Mouse (Mus musculus) erythroid progenitor cell, adult 5-6 weeks (primary cell): ENCODE measurements around the gene Mknk1. TPM values are rescaled to one million over a fixed set of nuclear protein-coding genes. Genes with fewer than 3 reads are reported as not detected.

Experiments used
- ATAC-seq: replicated peaks from 2 replicates; pipeline ENCODE4 v1.8.0; 2016; ENCODE audit warnings: moderate number of reproducible peaks, mild to moderate bottlenecking, moderate TSS enrichment, inconsistent platforms; ENCODE audit not compliant: poor library complexity, low FRiP score, severe bottlenecking
- total RNA-seq, 2 experiments: library from RNA; stranded (forward) in 1 of 2; stranded (reverse) in 1 of 2; fragments of 150-400 nt in 1 of 2; fragments of 186-747, 209-891 nt in 1 of 2; gene quantifications; 2 replicates each; pipeline versions ENCODE4 v1.2.3 to v1.2.4; 2015 to 2017; ENCODE audit warnings: low replicate concordance in 2 of 2

The Mknk1 gene
- total RNA-seq, 2 experiments from 2014 or later: 104 to 116 TPM

DNA sequence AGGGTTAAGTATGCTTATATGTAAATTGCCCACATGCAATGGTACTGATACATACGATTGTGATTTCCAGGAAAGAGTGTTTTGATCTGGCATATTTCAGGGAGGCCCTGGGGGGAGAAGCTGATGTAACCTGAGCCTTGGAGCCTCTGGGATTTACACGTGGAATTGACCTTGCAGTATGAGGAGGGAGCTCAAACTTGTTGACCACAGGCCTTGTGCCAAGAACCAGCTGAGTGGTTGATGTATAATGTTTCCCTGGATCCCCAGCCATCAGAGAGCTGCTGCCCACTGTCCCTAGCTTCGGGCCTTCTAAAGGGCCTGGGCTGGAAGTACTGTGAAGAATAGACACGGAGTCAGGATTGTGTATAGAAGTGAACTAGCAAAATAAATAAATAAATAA, 958 bp downstream of the Mknk1 start:
- ATAC-seq: no peak

- ATAC-seq: no peak
Measured at GRCm38 (mm10) chr4:115840842-115841241, 1.8 kb downstream of the Mknk1 start.

DNA sequence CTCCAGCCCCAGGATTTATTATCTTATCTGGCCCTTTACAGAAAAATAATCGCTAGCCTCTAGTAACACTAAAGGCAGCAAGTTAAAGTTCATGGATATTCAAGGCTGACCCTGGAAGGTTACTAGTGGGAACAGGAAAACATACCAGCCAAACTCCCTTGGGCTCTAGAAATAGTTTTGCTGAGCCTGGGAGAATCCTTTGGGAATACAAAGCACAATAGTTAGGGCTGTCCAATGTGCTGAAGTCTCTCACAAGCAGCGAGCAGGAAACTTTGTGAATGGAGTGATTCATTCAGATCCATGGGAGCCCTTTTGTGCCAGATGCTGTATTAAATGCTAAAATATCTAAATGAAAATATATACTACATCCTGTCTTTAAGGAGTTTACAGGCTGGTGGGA, 7.7 kb downstream of the Mknk1 start:
- no peak for ATAC-seq

DNA sequence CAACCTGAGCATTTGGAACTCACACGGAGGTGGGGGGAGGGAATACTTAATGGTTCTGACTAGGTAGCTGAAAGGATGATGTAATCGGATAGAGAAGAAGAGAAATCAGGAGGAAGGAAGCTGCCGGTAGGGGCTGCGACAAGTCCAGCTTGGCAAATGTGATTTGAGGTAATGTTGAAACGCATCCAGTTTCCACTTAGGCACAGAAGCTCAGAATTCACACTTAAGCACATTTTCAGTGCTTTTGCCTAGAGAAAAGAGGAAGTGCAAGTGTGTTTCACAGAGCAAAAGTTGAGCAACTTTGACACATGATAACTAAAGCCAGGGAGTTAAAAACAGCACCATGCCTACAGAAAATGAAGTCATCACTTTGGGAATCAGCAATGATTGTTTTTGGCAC, 8.4 kb downstream of the Mknk1 start:
- no peak for ATAC-seq

DNA sequence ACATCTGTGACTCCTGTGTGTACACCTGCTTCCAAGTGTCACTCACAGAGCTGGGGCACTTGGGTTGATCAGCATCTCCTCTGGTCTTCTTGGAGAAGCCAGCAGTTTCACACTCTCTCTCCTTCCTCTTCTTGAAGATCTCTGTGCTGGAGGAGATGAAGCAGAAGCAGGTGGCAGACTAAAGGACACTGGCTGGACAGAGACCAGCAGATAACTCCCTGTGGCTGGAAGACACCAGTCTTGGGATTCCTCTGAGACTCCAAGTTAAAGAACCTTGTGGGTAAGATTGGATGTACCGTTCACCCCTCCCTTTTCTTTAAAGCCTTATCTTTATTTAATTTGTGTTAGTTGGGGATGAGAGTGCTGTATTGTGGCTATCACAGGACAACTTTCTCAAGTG, 9.1 kb downstream of the Mknk1 start:
- peak; percentile 43 for ATAC-seq

- ATAC-seq: peak; percentile 94
Measured at GRCm38 (mm10) chr4:115848990-115849677, 10.1 kb downstream of the Mknk1 start.

GRCm38 (mm10) chr4:115850111-115850510, 11.1 kb downstream of the Mknk1 start:
- ATAC-seq: peak; percentile 36; the same call in 1 of the 2 replicates

DNA sequence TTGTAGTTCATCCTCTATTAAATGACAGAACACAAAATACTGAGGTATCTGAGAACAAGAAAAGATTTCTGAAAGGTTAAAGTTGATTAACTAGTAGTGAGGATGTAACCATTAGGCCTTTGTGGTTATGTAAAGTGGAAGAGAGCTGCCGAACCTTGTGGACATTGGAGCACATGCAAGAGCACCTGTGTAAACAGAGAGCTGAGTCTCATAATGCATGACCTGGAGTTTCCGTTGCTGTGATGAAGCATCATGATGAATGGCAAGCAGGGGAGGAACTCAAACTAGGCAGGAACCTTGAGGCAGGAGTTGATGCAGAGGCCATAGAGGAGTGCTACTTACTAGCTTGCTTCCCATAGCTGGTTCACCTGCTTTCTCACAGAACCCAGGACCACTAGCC, 11.6 kb downstream of the Mknk1 start:
- ATAC-seq: no peak

GRCm38 (mm10) chr4:115851569-115851968, 12.6 kb downstream of the Mknk1 start:
- no peak for ATAC-seq

DNA sequence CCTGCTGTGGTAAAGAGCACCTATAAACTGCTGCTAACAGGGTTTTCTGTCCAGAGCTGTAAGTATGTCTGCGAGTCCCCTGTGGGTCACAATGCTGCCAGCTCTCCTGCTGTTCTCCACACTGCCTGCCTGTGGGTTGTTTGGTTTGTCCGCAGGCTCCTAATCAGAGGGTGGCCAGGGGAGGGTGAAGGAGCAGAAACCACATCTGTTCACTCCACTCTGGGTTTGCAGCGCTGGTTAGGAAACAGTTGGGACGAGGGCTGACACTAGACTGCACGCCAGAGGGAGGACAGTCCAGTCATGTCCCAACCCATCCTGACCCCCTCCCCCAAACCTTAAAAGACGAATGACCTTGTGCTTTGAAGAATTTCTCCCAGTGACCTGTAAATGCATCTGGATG, 16.1 kb downstream of the Mknk1 start:
- no peak for ATAC-seq

DNA sequence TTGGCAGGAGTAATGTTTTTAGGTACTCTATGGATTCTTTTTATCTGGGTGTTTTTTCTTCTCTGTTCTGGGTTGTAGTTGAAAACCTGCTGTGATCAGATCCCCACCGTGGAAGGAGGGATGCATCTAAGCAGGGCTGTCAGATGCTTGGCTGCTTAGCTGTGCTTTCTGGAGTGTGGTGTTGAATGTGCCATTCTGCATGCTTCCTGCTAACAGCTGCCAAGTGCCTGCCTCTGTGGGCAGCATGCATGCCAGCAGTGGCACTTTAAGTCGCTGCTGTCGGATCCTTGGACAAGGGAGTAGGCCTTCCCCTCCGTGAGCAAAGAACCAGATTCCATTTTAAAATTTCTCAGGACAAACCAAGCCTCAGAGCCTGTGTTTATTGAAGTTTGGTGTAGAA, 16.6 kb downstream of the Mknk1 start:
- ATAC-seq: no peak

DNA sequence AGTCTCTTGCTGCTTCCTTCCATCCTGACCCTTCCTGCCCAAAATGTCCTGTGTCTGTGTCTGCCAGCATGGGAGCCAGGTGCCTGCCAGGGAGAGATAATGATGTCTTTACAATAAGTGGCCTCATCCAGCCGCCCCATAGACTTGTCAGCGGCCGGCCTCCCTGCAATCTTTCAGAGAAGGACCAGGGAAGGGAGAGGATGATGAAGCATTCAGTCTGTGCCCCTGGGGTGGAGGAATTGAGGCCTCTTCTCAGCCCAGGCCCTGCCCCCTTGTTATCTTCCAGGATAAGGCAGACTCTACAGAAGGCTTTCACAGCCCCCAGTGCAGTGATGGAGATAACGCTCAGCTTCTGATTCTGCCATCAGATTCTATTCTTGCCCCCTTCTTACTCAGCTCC, 17.3 kb downstream of the Mknk1 start:
- ATAC-seq: peak; percentile 89

- ATAC-seq: no peak
Measured at GRCm38 (mm10) chr4:115857293-115857883, 18.4 kb downstream of the Mknk1 start.

DNA sequence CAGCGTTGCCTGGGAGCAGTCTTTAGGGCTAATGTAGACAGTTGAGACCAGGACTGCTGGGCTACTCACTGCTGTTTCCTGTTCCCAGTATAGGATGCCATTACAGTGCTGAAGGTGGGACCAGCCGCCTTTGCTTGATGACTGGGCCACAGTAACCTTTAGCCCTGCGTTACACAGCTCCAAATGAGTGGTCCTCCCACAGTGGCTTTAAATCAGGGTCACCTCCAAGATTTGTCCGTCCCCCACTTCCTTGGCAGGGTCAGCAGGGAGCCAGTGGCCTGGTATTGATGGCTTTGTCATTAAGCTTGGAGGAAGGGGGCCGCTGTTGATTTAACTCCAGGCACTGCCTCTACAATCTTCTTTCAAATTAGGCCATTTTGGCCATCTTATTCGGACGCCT, 24.4 kb downstream of the Mknk1 start:
- ATAC-seq: no peak

DNA sequence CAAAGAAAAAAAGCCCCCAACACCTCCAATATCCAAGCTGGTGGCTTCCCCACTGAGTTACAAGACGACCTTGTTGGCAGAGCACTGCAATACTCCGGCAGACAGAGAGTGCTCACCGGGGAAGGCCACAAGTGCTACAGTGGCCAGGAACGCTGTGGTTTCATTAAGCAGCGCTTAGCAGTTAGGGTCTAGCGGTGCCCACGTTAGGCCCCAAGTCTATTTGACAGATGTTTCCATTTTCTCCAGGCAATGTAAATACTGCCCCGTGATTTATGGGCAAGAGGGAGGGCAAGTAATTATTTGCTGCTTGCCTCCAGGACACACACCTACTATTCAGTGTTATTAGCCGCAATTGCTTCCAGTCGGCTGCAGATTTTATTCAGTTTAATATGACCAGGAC, 24.9 kb downstream of the Mknk1 start:
- ATAC-seq: no peak

DNA sequence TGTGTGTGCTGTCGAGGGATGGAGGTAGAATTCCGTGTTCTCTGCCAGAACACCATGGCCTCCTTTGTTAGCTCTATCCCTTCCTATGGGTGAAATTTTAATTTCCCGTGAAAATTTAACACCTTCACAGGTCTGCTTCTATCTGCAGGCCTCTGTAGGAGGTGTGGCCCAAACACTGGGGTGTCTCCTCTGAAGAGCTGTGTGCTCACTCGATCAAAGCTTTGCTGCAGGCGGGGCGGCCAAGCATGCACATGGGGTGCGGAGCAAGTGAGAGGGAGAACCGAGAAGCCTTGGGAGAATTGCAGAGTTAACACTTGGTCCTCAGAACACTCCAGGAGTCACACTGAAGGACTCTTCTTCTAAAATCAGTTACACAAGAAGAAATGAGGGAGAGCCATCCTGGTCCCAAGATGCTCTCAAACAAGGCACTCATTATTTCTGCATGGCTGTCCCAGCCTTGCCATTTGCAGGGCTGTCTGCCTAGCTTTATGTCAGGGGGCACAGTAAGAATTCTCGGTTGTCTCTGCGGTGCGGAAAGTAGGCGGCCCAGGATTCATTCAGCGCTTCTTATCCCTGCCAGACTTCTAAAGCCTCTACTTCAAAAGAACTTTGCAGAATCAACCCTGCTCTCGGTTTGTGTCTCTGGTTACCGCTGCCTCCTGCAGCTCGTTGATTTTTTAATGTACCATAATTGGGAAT, 30.7 kb downstream of the Mknk1 start:
- ATAC-seq: no peak

- no peak for ATAC-seq
Measured at GRCm38 (mm10) chr4:115873231-115873630, 34.2 kb downstream of the Mknk1 start.

DNA sequence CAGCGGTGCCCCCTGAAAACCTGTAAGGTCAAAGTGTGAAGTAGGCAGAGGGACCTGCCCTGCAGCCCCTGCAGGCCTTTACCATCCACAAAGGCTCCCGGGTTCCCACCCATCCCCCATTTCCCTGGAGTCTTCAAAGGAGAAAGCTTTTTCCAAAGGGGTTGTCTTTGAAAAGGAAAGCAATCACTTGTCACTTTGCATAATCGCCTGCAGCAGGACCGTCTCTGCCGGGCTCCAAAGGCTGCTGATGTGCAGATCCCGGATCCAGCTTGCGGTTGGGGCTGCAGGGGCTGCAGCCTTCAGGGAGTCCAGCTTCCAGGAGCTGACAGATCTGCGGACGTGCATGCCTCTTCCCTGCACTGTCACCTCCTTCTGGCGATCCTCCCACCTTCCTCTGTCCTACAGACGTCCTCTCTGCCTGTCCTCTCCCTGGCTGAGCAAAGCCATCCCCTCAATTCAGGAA, 39.2 kb downstream of the Mknk1 start:
- no peak for ATAC-seq

DNA sequence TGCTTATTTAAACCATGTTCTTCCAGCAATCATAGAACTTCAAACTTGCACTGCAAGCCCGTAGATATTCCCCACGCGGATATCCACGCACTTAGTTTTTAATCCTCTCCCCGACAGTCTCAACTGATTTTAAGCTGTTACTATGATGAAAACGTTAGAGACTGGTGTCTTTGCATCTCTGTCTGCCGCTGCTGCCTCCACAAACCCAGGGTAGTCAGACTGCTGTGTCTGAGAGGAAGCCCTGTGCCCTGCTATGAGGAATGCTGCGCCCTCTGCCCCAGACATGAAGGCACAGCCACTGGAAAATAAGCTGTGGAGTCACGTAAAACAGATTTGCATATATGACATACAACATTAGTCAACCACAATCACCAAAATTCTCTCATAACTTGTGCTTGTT, 39.8 kb downstream of the Mknk1 start:
- ATAC-seq: no peak

DNA sequence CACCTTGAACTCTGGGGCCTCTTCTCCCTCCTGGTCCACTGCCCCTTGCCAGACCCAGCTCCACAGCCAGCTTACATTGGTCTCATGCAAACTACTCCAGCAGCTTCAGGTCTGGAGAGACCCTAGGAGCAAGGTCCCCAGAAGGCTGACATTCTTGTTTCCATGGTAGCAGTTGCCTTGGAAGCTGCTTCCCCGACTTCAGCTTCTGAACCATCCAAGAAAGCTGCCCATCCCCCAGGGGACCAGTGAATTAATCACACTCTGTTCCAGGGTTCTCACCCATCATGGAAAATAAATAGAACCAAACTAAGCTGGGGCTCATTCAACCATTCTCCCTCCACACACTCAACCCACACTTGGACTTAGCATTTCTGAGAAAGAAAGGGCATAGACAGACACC, 42.2 kb downstream of the Mknk1 start:
- no peak for ATAC-seq

DNA sequence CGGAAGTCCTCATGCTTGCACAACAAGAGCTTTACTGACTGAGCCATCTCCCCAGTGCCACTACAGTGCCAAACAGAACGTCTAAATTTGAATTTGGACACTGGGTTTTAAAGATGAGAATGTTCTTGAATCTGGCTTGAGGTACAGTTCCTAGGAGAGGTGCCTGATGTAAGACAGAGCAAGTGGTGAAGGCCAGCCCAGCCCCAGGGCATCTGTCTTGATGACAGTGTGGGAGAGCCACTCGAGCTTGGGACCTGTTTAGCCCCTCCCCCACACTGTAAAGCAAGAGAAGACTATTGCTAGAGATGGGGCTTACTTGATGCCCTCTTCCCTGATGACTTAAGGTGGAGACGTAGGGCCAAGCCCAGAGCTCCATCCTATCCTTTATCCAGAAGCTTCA, 43.2 kb downstream of the Mknk1 start:
- no peak for ATAC-seq
